Mouse (Mus musculus) thymus, adult 2 months (tissue): ENCODE results near the gene Robo1. TPM values are rescaled to one million over a fixed set of nuclear protein-coding genes. Genes with fewer than 3 reads are reported as not detected.
A peak's percentile ranks its signal among the peaks of the same experiment; 100 is the strongest.

Experiments
- DNase-seq: peaks from one replicate; pipeline ENCODE4 v3.0.0; 2021
- H3K27ac ChIP-seq: fragments of 200-500 bp; 2 replicates; pipeline ENCODE4 v1.5.1; 2012; ENCODE audit warnings: low read length, control low read depth; ENCODE audit not compliant: control insufficient read depth, insufficient read depth
- H3K27me3 ChIP-seq: fragments of 200-500 bp; 2 replicates; pipeline ENCODE4 v1.6.1; 2012; ENCODE audit warnings: mild to moderate bottlenecking, low read length, moderate library complexity, mixed read lengths; ENCODE audit not compliant: control insufficient read depth, insufficient read depth
- H3K36me3 ChIP-seq: fragments of 200-500 bp; 2 replicates; pipeline ENCODE4 v1.6.1; 2012; ENCODE audit warnings: mild to moderate bottlenecking, low read length, moderate library complexity; ENCODE audit not compliant: control insufficient read depth, insufficient read depth
- H3K4me1 ChIP-seq: fragments of 200-500 bp; replicated peaks from 2 replicates; pipeline ENCODE4 v1.6.1; 2012; ENCODE audit warnings: low read length; ENCODE audit not compliant: control insufficient read depth, insufficient read depth
- H3K4me3 ChIP-seq: fragments of 200-500 bp; 2 replicates; pipeline ENCODE4 v1.5.1; 2012; ENCODE audit warnings: mild to moderate bottlenecking, low read length, control low read depth, moderate library complexity; ENCODE audit not compliant: control insufficient read depth, insufficient read depth
- CTCF ChIP-seq: fragments of 200-500 bp; IDR thresholded peaks from 2 replicates; pipeline ENCODE4 v1.5.1; 2012; ENCODE audit warnings: mild to moderate bottlenecking, control low read depth, low read length, moderate library complexity, borderline replicate concordance; ENCODE audit not compliant: control insufficient read depth, poor library complexity, insufficient read depth; ENCODE audit errors: extremely low read depth
- POLR2A ChIP-seq: fragments of 200-500 bp; IDR thresholded peaks from 2 replicates; pipeline ENCODE4 v1.6.1; 2012; ENCODE audit warnings: mild to moderate bottlenecking, low read length, control low read depth, moderate library complexity; ENCODE audit not compliant: control insufficient read depth, poor library complexity, insufficient read depth; ENCODE audit errors: extremely low read depth
- WGBS: fragments of 180-500 bp; shearing (Covaris S2); methylation state at CpG from one replicate; pipeline ENCODE4 v1.1.7; 2018; 5-methylcytosine and 5-hydroxymethylcytosine counted together
- polyA plus RNA-seq: library from polyadenylated mRNA; depleted of rRNA; stranded (reverse); fragments of >200 nt; gene quantifications from 2 replicates; pipeline ENCODE4 v1.2.3, GENCODE M21; 2012

Robo1 gene
- polyA plus RNA-seq, 1 experiment = 5.8 TPM

DNA sequence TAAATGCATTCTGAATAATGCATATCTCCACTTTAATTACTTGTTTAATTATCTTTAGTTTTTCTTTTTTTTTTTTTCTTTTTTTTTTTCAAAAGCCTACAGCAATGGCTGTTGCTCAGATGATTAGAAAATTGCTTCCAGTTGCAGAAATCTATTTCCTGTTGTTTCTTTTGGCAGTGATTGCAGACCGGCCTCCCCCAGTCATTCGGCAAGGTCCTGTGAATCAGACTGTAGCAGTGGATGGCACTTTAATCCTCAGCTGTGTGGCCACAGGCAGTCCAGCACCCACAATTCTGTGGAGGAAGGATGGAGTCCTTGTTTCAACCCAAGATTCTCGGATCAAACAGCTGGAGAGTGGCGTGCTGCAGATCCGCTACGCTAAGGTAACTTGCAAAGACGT is 661.9 kb downstream of the Robo1 start:
- Histone ChIP-seq H3K36me3 (no peaks in the 10 kb centered on the region), H3K4me3 (no peak overlapping the region), H3K27ac (no peak overlapping the region), H3K27me3 (no peaks in the 10 kb centered on the region), H3K4me1 (no peaks in the 10 kb centered on the region)
- TF ChIP-seq CTCF (no peak), POLR2A (no peak)
- WGBS = 93% methylated on average over 7 of the region's 7 CpGs
- DNase-seq = no peak

DNA sequence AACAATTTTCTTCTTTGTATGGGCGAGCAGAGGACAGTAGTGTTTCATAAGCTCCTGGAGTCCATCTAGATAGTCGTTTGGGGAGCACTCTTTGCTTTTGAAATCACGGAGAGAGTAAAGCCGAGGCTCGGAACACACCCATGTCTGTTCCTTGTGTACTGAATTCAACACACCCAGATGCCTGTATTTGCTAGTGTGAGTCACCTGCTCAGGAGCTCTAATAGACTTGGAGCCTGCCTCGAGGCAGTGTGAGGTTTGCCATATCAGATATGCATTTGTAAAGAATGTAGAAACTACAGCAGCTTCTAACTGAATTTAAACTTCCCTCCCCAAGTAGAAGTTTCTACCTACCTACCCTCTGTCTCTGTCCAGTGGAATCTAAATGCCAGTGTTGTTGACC is 665.6 kb downstream of the Robo1 start:
- no peak overlapping the region for H3K4me3 ChIP-seq
- TF ChIP-seq POLR2A (no peak), CTCF (no peak)
- H3K4me1 ChIP-seq = no peaks in the 10 kb centered on the region
- H3K27ac ChIP-seq = no peak overlapping the region
- no peaks in the 10 kb centered on the region for H3K27me3 ChIP-seq
- DNase-seq = no peak
- no peaks in the 10 kb centered on the region for H3K36me3 ChIP-seq
- WGBS = 85% methylated on average over 6 of the region's 6 CpGs

- Histone ChIP-seq H3K36me3 (no peaks in the 10 kb centered on the region), H3K4me1 (no peaks in the 10 kb centered on the region), H3K27me3 (no peaks in the 10 kb centered on the region), H3K27ac (no peak overlapping the region), H3K4me3 (no peak overlapping the region)
- 92% methylated on average over 4 of the region's 4 CpGs for whole genome bisulfite sequencing
- no peak for TF ChIP-seq CTCF
- no peak for TF ChIP-seq POLR2A
- no peak for DNase-seq
These were observed 666.6 kb downstream of the Robo1 start for GRCm38 (mm10) chr16:72974681-72975080.

- Histone ChIP-seq H3K4me1 (no peaks in the 10 kb centered on the region), H3K27ac (no peak overlapping the region), H3K27me3 (no peaks in the 10 kb centered on the region), H3K36me3 (no peaks in the 10 kb centered on the region), H3K4me3 (no peak overlapping the region)
- TF ChIP-seq POLR2A (no peak), CTCF (no peak)
- DNase-seq = no peak
- 91% methylated on average over 19 of the region's 19 CpGs for WGBS
These were observed 668.9 kb downstream of the Robo1 start for GRCm38 (mm10) chr16:72976849-72977576.

GRCm38 (mm10) chr16:72979407-72980219 is 671.5 kb downstream of the Robo1 start:
- 36% methylated on average over 8 of the region's 8 CpGs for WGBS

DNA sequence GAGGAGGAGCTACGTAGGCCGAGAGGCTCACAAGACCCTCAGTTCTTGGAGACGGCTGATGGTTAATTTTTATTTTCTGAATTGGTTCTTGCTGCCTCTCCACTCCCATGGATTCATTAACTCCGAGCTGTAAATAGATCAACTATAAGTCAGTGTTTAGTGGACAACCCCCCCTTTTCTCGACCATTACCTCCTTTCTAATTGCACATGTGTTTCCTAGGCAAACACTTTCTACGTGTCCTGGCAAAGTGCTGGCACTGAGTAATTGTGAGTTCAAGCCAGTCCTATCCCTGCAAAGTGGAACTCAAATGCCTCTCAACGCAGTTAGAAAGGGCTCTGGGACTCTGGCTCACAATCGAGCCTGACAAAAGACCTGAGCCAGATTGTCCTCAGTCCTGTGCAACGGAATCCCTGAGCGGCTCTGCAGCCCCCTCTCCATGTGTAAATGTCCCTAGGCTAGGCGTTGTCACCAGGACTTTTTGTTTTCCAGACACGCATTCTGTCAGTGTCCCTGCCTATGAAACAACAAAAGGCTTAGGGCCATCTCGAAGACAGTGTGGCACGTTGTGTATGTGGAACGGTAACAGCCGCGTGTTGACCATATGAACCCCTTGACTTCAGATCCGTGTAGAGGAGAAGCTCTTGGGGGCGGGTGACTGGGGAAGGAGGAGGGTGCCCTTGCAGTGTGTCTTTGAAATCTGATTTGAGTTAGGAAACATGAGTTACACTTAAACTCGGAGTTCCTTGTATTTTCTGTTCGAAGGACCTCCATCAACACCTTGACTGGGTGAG is 682.5 kb downstream of the Robo1 start:
- DNase-seq = no peak
- Histone ChIP-seq H3K27me3 (no peaks in the 10 kb centered on the region), H3K27ac (no peak overlapping the region), H3K4me3 (no peak overlapping the region), H3K4me1 (no peaks in the 10 kb centered on the region), H3K36me3 (no peaks in the 10 kb centered on the region)
- no peak for TF ChIP-seq CTCF
- no peak for TF ChIP-seq POLR2A
- WGBS = 94% methylated on average over 21 of the region's 21 CpGs

More at GRCm38 (mm10) chr16:72979407-72980219, 671.5 kb downstream of the Robo1 start:
- H3K27me3 ChIP-seq = no peaks in the 10 kb centered on the region
- TF ChIP-seq POLR2A (no peak), CTCF (no peak)
- peak; percentile 13 for DNase-seq
- H3K36me3 ChIP-seq = no peaks in the 10 kb centered on the region
- no peaks in the 10 kb centered on the region for H3K4me1 ChIP-seq
- no peak overlapping the region for H3K4me3 ChIP-seq
- no peak overlapping the region for H3K27ac ChIP-seq
